Mouse (Mus musculus): Measurements from ENCODE around the gene Gm28053. TPM values are rescaled to one million over a fixed set of nuclear protein-coding genes. Genes with fewer than 3 reads are reported as not detected.

The Gm28053 gene
- polyA plus RNA-seq, 1 experiment from 2014 or later: 0.71 TPM

DNA sequence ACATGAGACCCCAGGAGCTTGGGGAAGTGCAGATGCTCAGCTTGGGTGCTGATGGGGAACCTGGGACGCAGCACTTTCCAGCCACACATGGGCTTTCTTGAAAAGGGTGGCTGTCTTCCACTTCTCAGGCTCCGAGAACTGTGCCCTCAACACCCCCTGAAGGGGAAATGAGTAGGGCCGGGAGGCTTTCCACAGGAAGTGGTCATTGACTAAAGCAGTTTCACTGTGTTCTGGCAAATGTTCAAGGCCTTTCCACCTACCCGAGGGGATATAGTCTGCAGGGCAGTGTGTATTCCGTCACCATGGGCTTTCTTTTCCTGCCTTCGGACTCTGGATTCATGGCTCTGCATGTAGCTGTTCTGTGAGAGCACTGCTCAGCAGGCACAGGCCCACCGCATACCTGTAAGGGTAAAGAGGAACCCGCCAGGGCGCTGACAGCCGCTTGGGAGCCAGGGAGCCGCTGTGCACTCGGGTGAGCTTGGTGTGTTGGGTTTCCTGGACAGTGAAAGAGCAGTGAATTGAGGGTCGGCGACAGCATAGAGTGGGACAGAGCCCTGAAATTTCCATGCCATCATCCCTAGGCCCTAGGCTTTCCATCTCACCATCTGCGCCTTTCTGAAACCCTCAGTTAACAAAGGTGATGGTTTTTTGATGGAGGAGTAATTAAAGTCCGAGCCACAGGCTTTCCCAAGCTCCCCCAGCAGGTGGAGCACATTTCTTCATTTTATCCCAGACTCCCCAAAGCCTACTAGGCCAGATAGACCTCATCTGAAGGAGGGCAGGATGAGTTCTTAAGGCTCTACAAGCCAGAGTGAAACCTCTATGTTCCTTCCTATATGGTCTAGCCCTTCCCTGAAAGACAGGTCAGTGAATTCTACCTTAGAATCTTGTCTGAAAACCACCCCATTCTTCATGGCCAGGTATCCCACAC lies 27.8 kb downstream of the Gm28053 start, which contains the start of gene Gimap5:
Gene Gimap5, plus strand, starts transcription at position 239 of the 931 bp plus-strand sequence.
- no peak within 1 kb of the TSS for H3K4me3 ChIP-seq (replicated peaks; ENCODE audit: low read length)
- H3K27me3 ChIP-seq (ENCODE audit: control insufficient read depth, insufficient read depth, low read length): peaks cover 21% of the 10 kb centered on the region
- DNase-seq (ENCODE audit: low spot score) (peak; percentile 44), ATAC-seq (ENCODE audit: low FRiP score) (no peak)
- H3K4me2 ChIP-seq (replicated peaks): peak within 1 kb of the TSS; percentile 10; the same call in 1 of the 2 replicates
- H3K9ac ChIP-seq: no peak within 1 kb of the TSS
- no peaks in the 10 kb centered on the region for H3K9me3 ChIP-seq (ENCODE audit: control insufficient read depth, low read length)
- 45% methylated on average over 16 of the region's 16 CpGs for WGBS
- no peaks in the 10 kb centered on the region for H3K36me3 ChIP-seq (replicated peaks; ENCODE audit: control insufficient read depth, insufficient read depth)
- peaks cover 8% of the 10 kb centered on the region; the same call in 1 of the 2 replicates for H3K4me1 ChIP-seq (replicated peaks; ENCODE audit: control insufficient read depth, insufficient read depth, low read length)
- no peak within 1 kb of the TSS for H3K27ac ChIP-seq

DNA sequence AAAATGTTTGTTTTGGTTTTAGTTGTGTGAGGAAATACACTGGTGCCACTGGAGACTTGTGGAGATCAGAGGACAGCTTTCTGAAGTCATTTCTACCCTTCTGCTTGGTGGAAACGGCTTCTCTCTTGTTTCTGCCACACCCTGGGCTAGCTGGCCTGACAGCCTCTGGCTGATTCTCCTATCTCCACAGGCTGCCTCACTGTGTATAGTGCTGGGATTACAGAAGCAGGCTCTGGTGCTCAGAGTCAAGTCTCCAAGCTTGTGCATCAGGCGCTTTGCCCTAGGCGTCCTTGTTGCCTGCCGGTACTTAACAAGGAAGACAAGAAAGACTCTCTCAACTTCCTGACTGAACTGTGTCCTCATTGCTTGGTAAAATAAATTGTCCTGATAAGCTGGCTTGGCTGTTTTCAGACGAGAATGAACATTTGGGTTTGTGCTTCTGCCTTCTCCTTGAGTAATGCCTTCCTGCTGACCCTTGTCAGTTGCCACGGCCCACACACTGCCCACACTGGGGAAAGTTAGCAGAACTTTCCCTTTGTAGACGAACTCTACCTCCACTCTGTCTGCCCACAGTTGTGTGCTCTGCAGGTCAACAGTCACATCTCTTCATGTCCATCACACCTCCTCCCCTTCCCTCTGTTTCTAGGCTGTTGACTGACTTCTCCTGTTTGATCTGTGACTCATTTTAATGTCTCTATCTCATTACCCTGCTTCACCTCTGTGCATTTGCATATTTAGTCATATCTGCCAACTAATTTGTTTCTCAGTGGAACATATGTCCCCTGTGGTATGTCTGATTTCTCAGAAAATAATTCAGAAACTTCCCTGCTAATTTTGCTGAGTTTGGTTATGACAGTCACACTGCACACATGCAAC lies 28.9 kb downstream of the Gm28053 start:
- DNase-seq (ENCODE audit: low spot score) (no peak), ATAC-seq (ENCODE audit: low FRiP score) (no peak)
- H3K9ac ChIP-seq: no peak overlapping the region
- H3K36me3 ChIP-seq (replicated peaks; ENCODE audit: control insufficient read depth, insufficient read depth): no peaks in the 10 kb centered on the region
- 0 out of 2 replicates have a peak, but pooled peaks cover 8% of the 10 kb centered on the region for H3K4me1 ChIP-seq (replicated peaks; ENCODE audit: control insufficient read depth, insufficient read depth, low read length)
- H3K27me3 ChIP-seq (ENCODE audit: control insufficient read depth, insufficient read depth, low read length): peaks cover 20% of the 10 kb centered on the region
- H3K9me3 ChIP-seq (ENCODE audit: control insufficient read depth, low read length): no peaks in the 10 kb centered on the region
- H3K27ac ChIP-seq: no peak overlapping the region
- H3K4me3 ChIP-seq (replicated peaks; ENCODE audit: low read length): no peak overlapping the region
- 76% methylated on average over 7 of the region's 7 CpGs for WGBS
- no peak overlapping the region for H3K4me2 ChIP-seq (replicated peaks)

DNA sequence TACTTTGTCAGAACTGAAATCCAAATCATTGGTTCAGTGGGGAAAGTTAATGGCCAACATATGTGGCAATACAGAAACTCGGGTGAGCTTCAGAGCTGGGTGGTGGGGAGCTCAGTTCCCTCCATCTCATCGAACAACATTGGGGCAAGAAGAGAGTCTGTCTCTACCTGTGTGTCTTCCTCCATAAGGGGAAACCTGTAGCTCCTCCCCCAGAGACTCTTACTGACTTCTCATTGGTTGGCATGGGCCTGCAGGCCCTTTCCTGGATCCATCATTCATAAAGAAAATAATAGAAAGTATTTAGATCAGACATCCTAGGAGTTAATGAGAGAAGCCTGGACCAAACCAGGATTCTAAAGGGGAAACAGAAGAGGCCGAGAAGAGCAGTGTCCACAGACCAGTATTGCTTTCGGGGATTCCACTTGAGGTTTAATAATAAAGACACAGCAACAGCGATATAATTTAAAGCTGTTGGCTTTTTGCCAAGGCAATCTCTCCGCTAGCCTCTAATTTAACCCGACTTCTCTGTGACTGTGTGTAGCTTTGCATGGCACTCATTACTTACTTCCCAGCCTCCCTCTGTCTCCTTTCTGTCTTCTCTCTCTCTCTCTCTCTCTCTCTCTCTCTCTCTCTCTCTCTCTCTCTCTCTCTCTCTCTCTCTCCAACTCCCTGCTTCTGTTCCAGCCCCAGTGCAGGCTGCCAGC lies 45.3 kb downstream of the Gm28053 start:
- no peak overlapping the region for H3K9ac ChIP-seq
- no peak overlapping the region for H3K27ac ChIP-seq
- WGBS: 72% methylated on average over 7 of the region's 7 CpGs
- H3K27me3 ChIP-seq (ENCODE audit: control insufficient read depth, insufficient read depth, low read length): no peaks in the 10 kb centered on the region
- DNase-seq (ENCODE audit: low spot score): no peak
- no peak overlapping the region for H3K4me2 ChIP-seq (replicated peaks)
- H3K4me3 ChIP-seq (replicated peaks; ENCODE audit: low read length): no peak overlapping the region
- peak; percentile 24; the same call in 1 of the 2 replicates for ATAC-seq (ENCODE audit: low FRiP score)
- H3K4me1 ChIP-seq (replicated peaks; ENCODE audit: control insufficient read depth, insufficient read depth, low read length): no peaks in the 10 kb centered on the region
- H3K36me3 ChIP-seq (replicated peaks; ENCODE audit: control insufficient read depth, insufficient read depth): no peaks in the 10 kb centered on the region
- H3K9me3 ChIP-seq (ENCODE audit: control insufficient read depth, low read length): no peaks in the 10 kb centered on the region

DNA sequence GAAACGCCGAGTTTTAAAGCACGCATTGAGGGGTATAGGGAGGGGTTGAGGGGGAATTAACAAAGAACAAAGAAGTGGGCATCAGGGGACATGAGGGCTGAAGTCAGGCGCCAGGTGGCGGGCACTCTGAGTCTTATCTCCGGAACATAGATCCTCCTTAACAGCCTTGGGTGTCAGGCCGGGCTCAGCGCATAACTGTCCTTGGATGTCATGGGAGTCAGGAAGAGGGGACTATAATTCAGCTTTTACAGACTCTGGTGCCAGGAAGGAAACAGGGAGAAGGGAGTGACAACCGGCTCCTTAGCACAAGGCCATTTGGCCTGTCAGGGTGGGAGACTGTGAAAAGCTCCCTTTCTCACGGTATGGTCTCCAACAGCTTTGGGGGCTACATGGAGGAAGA lies 46.1 kb downstream of the Gm28053 start:
- Histone ChIP-seq H3K9me3 (ENCODE audit: control insufficient read depth, low read length) (no peaks in the 10 kb centered on the region), H3K27me3 (ENCODE audit: control insufficient read depth, insufficient read depth, low read length) (no peaks in the 10 kb centered on the region), H3K36me3 (replicated peaks; ENCODE audit: control insufficient read depth, insufficient read depth) (no peaks in the 10 kb centered on the region), H3K9ac (no peak overlapping the region), H3K4me1 (replicated peaks; ENCODE audit: control insufficient read depth, insufficient read depth, low read length) (no peaks in the 10 kb centered on the region), H3K27ac (no peak overlapping the region), H3K4me2 (replicated peaks) (no peak overlapping the region), H3K4me3 (replicated peaks; ENCODE audit: low read length) (no peak overlapping the region)
- ATAC-seq (ENCODE audit: low FRiP score): no peak
- DNase-seq (ENCODE audit: low spot score): no peak
- WGBS: 95% methylated on average over 10 of the region's 10 CpGs

DNA sequence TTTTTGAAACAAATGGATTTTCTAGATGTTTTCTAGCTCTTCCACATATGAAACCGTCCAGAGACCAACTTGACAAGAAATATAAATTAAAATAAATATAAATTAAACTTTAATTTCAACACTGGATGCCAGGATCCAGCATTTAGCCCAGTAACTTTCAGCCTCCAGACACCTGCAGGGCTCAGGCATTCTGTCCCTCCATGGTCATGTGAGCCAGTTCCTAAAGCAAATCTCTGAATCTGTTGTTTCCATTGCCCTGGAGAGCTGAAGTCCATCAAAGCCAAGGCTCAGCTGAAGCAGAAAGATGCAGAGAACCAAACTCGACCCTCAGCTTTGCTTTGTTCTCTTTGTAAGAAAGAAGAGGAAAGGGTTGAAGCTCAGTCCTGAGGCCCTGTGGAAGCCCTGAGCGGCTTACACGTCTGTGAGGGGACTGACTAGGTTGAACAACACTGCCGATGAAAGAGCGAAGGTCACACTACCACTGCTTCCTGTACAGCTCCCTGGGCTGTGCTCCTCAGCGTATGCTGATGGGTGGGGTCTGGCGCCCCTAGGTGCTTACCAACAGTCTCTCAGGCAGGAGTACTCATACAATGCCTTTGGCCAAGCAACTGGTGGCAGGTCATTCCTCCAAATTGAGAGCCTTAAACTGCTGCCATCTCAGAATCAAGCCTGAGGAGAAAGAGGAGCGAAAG lies 49.9 kb downstream of the Gm28053 start:
- Histone ChIP-seq H3K27ac (no peak overlapping the region), H3K4me3 (replicated peaks; ENCODE audit: low read length) (no peak overlapping the region), H3K4me2 (replicated peaks) (no peak overlapping the region), H3K27me3 (ENCODE audit: control insufficient read depth, insufficient read depth, low read length) (no peaks in the 10 kb centered on the region), H3K9ac (no peak overlapping the region), H3K4me1 (replicated peaks; ENCODE audit: control insufficient read depth, insufficient read depth, low read length) (0 out of 2 replicates have a peak, but pooled peaks cover 3% of the 10 kb centered on the region), H3K36me3 (replicated peaks; ENCODE audit: control insufficient read depth, insufficient read depth) (no peaks in the 10 kb centered on the region), H3K9me3 (ENCODE audit: control insufficient read depth, low read length) (no peaks in the 10 kb centered on the region)
- 81% methylated on average over 9 of the region's 9 CpGs for WGBS
- no peak for DNase-seq (ENCODE audit: low spot score)
- no peak for ATAC-seq (ENCODE audit: low FRiP score)

DNA sequence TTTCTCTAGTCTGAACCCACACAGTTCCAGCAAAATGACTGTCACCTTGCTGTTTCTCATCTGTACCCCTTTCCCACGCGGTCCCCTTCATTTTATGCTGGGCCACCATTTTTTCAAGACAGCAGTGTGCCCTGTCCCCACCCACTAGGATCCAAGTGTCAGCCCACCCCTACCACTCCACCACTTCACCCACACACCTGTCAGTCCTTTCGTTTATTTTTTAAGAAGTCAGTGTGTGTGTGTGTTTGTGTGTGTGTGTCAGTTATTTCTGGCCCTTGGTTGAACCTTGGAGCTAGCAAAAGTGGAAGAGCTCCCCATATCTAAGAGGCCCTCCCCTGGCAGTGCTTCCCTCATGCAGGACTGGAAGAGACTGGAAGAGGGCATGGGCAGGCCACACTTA lies 50.5 kb downstream of the Gm28053 start:
- DNase-seq (ENCODE audit: low spot score): no peak
- Histone ChIP-seq H3K36me3 (replicated peaks; ENCODE audit: control insufficient read depth, insufficient read depth) (no peaks in the 10 kb centered on the region), H3K4me3 (replicated peaks; ENCODE audit: low read length) (no peak overlapping the region), H3K4me2 (replicated peaks) (no peak overlapping the region), H3K4me1 (replicated peaks; ENCODE audit: control insufficient read depth, insufficient read depth, low read length) (0 out of 2 replicates have a peak, but pooled peaks cover 3% of the 10 kb centered on the region), H3K9me3 (ENCODE audit: control insufficient read depth, low read length) (no peaks in the 10 kb centered on the region), H3K9ac (no peak overlapping the region), H3K27ac (no peak overlapping the region), H3K27me3 (ENCODE audit: control insufficient read depth, insufficient read depth, low read length) (no peaks in the 10 kb centered on the region)
- WGBS: 93% methylated on average over 3 of the region's 3 CpGs
- ATAC-seq (ENCODE audit: low FRiP score): no peak

DNA sequence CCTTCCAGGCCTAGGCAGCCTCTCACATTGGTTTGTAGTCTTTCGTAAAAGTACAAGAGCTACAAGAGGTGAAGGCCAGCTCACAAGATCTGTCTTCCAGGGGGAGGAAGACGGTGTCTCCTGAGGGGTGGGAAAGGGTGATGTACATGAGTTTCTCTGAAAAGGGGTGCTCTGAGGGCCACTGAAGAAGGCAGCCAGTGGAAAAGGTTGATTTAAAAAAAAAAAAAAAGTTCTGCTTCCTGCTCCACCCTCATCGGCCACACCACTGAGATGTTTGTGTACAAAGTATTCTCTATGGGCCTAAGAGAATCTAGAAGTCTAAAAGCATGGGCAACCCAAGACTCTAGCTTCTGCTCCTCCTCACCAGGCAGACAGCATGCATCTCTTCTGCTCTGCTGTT lies 52.3 kb downstream of the Gm28053 start, which contains the start of gene Gimap3:
Gene Gimap3, minus strand, starts transcription at position 156 of the 400 bp plus-strand sequence.
- Histone ChIP-seq H3K27me3 (ENCODE audit: control insufficient read depth, insufficient read depth, low read length) (no peaks in the 10 kb centered on the region), H3K27ac (no peak within 1 kb of the TSS), H3K4me3 (replicated peaks; ENCODE audit: low read length) (no peak within 1 kb of the TSS), H3K4me2 (replicated peaks) (no peak within 1 kb of the TSS), H3K4me1 (replicated peaks; ENCODE audit: control insufficient read depth, insufficient read depth, low read length) (0 out of 2 replicates have a peak, but pooled peaks cover 3% of the 10 kb centered on the region), H3K9me3 (ENCODE audit: control insufficient read depth, low read length) (no peaks in the 10 kb centered on the region), H3K9ac (no peak within 1 kb of the TSS), H3K36me3 (replicated peaks; ENCODE audit: control insufficient read depth, insufficient read depth) (no peaks in the 10 kb centered on the region)
- 92% methylated on average over 3 of the region's 3 CpGs for WGBS
- no peak for ATAC-seq (ENCODE audit: low FRiP score)
- no peak for DNase-seq (ENCODE audit: low spot score)

DNA sequence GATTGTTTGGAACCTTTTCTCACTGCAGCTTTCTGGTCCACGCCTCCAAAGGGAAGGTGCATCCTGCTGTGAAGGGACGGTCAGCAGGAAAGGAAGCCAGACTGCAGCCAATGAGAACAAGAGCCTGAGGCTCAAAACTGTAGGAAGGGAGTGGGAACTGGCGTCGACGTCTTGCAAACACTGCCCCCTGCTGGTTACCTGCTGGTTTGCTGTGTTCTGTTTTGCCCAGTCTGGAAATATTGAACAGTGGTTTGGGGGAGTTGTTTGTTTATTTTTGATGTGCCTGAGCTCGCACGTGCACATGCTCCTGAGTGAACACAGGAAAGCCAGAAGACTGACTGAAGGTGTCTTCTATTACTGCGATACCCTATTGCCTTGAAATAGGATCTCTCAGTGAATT lies 53.6 kb downstream of the Gm28053 start:
- no peaks in the 10 kb centered on the region for H3K36me3 ChIP-seq (replicated peaks; ENCODE audit: control insufficient read depth, insufficient read depth)
- no peaks in the 10 kb centered on the region for H3K9me3 ChIP-seq (ENCODE audit: control insufficient read depth, low read length)
- H3K4me1 ChIP-seq (replicated peaks; ENCODE audit: control insufficient read depth, insufficient read depth, low read length): 0 out of 2 replicates have a peak, but pooled peaks cover 3% of the 10 kb centered on the region
- H3K4me2 ChIP-seq (replicated peaks): no peak overlapping the region
- H3K27ac ChIP-seq: no peak overlapping the region
- peak; percentile 84 for ATAC-seq (ENCODE audit: low FRiP score)
- H3K9ac ChIP-seq: no peak overlapping the region
- no peak overlapping the region for H3K4me3 ChIP-seq (replicated peaks; ENCODE audit: low read length)
- H3K27me3 ChIP-seq (ENCODE audit: control insufficient read depth, insufficient read depth, low read length): no peaks in the 10 kb centered on the region
- WGBS: 14% methylated on average over 8 of the region's 8 CpGs
- peak; percentile 85 for DNase-seq (ENCODE audit: low spot score)

Data from hindbrain, embryonic 14.5 days (tissue).